Mouse (Mus musculus) midbrain, embryonic 14.5 days (tissue): ENCODE measurements around the gene Gm49027. TPM values are rescaled to one million over a fixed set of nuclear protein-coding genes. Genes with fewer than 3 reads are reported as not detected.
A peak's percentile ranks its signal among the peaks of the same experiment; 100 is the strongest.

Source experiments
- ATAC-seq: fragments of 200-750 bp; cut with Nextera tagmentation; 2 replicates; pipeline ENCODE4 v1.8.0; 2017; ENCODE audit warnings: moderate number of reproducible peaks, moderate library complexity; ENCODE audit not compliant: low FRiP score, low TSS enrichment
- DNase-seq: peaks from one replicate; pipeline ENCODE4 v3.0.0-alpha.2; 2015
- H3K27ac ChIP-seq: fragments of 300-500 bp; sonication (generic); replicated peaks from 2 replicates; pipeline ENCODE4 v1.5.1; 2014; ENCODE audit warnings: mild to moderate bottlenecking, low read depth, low read length, moderate library complexity
- H3K27me3 ChIP-seq: fragments of 300-500 bp; sonication (generic); 2 replicates; pipeline ENCODE4 v1.6.1; 2014; ENCODE audit warnings: low read length, control low read depth, mixed read lengths; ENCODE audit not compliant: control insufficient read depth, insufficient read depth
- H3K36me3 ChIP-seq: fragments of 300-500 bp; sonication (generic); 2 replicates; pipeline ENCODE4 v1.6.1; 2014; ENCODE audit warnings: low read length, control low read depth; ENCODE audit not compliant: control insufficient read depth, insufficient read depth
- H3K4me1 ChIP-seq: fragments of 300-500 bp; sonication (generic); 2 replicates; pipeline ENCODE4 v1.6.1; 2014; ENCODE audit warnings: mild to moderate bottlenecking, antibody characterized with exemption, low read length, control low read depth; ENCODE audit not compliant: control insufficient read depth, insufficient read depth
- H3K4me2 ChIP-seq: fragments of 300-500 bp; sonication (generic); 2 replicates; pipeline ENCODE4 v1.6.1; 2014; ENCODE audit warnings: mild to moderate bottlenecking, low read length, moderate library complexity
- H3K4me3 ChIP-seq: fragments of 300-500 bp; sonication (generic); replicated peaks from 2 replicates; pipeline ENCODE4 v1.5.1; 2014; ENCODE audit warnings: low read depth, low read length
- H3K9ac ChIP-seq: fragments of 300-500 bp; sonication (generic); replicated peaks from 2 replicates; pipeline ENCODE4 v1.6.1; 2014; ENCODE audit warnings: mild to moderate bottlenecking, low read length, moderate library complexity
- H3K9me3 ChIP-seq: fragments of 300-500 bp; sonication (generic); 2 replicates; pipeline ENCODE4 v1.6.1; 2016; ENCODE audit warnings: low read length, control low read depth, mixed read lengths; ENCODE audit not compliant: control insufficient read depth
- WGBS: fragments of 180-500 bp; shearing (Covaris S2); extraction: QIAGEN DNeasy Blood & Tissue Kit; methylation state at CpG from one replicate; pipeline ENCODE4 v1.1.7; 2014; 5-methylcytosine and 5-hydroxymethylcytosine counted together
- polyA plus RNA-seq: library from polyadenylated mRNA; unstranded; fragments of >200 nt; fragmentation: Nextera tagmentation; extraction: Ambion mirVana; gene quantifications from 2 replicates; pipeline ENCODE4 v1.2.1, GENCODE M21; 2014

Gene Gm49027
- polyA plus RNA-seq: 1.1 and 1.3 TPM in 2 replicates

- Histone ChIP-seq H3K27me3 (no peaks in the 10 kb centered on the region), H3K4me2 (peak within 1 kb of the TSS; percentile 94), H3K36me3 (peaks cover 33% of the 10 kb centered on the region), H3K9me3 (no peaks in the 10 kb centered on the region), H3K9ac (peak within 1 kb of the TSS; percentile 51), H3K4me1 (peaks cover 7% of the 10 kb centered on the region; the same call in 1 of the 2 replicates), H3K27ac (peak within 1 kb of the TSS; percentile 83), H3K4me3 (peak within 1 kb of the TSS; percentile 97)
- ATAC-seq (no peak), DNase-seq (no peak)
- 85% methylated on average over 7 of the region's 7 CpGs for WGBS
Measured at GRCm38 (mm10) chr5:123525281-123525680, at the start of gene Gm49027. Gene Gm49027, minus strand, starts transcription at chr5:123525488.

- no peak for DNase-seq
- Histone ChIP-seq H3K9ac (no peak overlapping the region), H3K27ac (no peak overlapping the region), H3K27me3 (no peaks in the 10 kb centered on the region), H3K4me2 (peak overlapping the region; percentile 86), H3K9me3 (no peaks in the 10 kb centered on the region), H3K36me3 (peaks cover 39% of the 10 kb centered on the region), H3K4me1 (peaks cover 5% of the 10 kb centered on the region; the same call in 1 of the 2 replicates), H3K4me3 (peak overlapping the region; percentile 98)
- WGBS: 63% methylated on average over 8 of the region's 8 CpGs
- ATAC-seq: 0 out of 2 replicates have a peak, but pooled peaks have one; percentile 24
Measured at GRCm38 (mm10) chr5:123573362-123573761, 48.1 kb upstream of the Gm49027 start.

- DNase-seq (peak; percentile 100), ATAC-seq (peak; percentile 92)
- Histone ChIP-seq H3K9me3 (no peaks in the 10 kb centered on the region), H3K4me3 (peak within 1 kb of the TSS; percentile 98), H3K27ac (peak within 1 kb of the TSS; percentile 84), H3K36me3 (peaks cover 38% of the 10 kb centered on the region), H3K4me1 (peaks cover 5% of the 10 kb centered on the region; the same call in 1 of the 2 replicates), H3K4me2 (peak within 1 kb of the TSS; percentile 86), H3K9ac (peak within 1 kb of the TSS; percentile 80), H3K27me3 (no peaks in the 10 kb centered on the region)
- under 1% methylated on average over 54 of the region's 54 CpGs for WGBS
Measured at GRCm38 (mm10) chr5:123572357-123573186, 47.3 kb upstream of the Gm49027 start, which contains the start of gene Vps33a. Gene Vps33a, minus strand, starts transcription at chr5:123573038.

- H3K27ac ChIP-seq: no peak overlapping the region
- H3K36me3 ChIP-seq: peaks cover 94% of the 10 kb centered on the region
- H3K9ac ChIP-seq: no peak overlapping the region
- DNase-seq (no peak), ATAC-seq (no peak)
- H3K9me3 ChIP-seq: no peaks in the 10 kb centered on the region
- WGBS: 95% methylated on average over 11 of the region's 11 CpGs
- no peaks in the 10 kb centered on the region for H3K4me1 ChIP-seq
- H3K4me2 ChIP-seq: no peak overlapping the region
- H3K27me3 ChIP-seq: no peaks in the 10 kb centered on the region
- no peak overlapping the region for H3K4me3 ChIP-seq
Measured at GRCm38 (mm10) chr5:123561128-123561527, 35.8 kb upstream of the Gm49027 start.

GRCm38 (mm10) chr5:123559588-123559987 is 34.3 kb upstream of the Gm49027 start:
- Histone ChIP-seq H3K4me1 (no peaks in the 10 kb centered on the region), H3K27ac (no peak overlapping the region), H3K36me3 (peaks cover 92% of the 10 kb centered on the region), H3K4me2 (no peak overlapping the region), H3K27me3 (no peaks in the 10 kb centered on the region), H3K9me3 (no peaks in the 10 kb centered on the region), H3K4me3 (no peak overlapping the region), H3K9ac (no peak overlapping the region)
- DNase-seq (no peak), ATAC-seq (no peak)
- WGBS: 95% methylated on average over 8 of the region's 8 CpGs

GRCm38 (mm10) chr5:123556451-123556850 is 31.2 kb upstream of the Gm49027 start:
- DNase-seq (peak; percentile 30), ATAC-seq (no peak)
- Histone ChIP-seq H3K27me3 (no peaks in the 10 kb centered on the region), H3K9me3 (no peaks in the 10 kb centered on the region), H3K36me3 (peaks cover 64% of the 10 kb centered on the region), H3K4me3 (no peak overlapping the region), H3K9ac (no peak overlapping the region), H3K4me1 (no peaks in the 10 kb centered on the region), H3K27ac (no peak overlapping the region), H3K4me2 (no peak overlapping the region)
- 80% methylated on average over 2 of the region's 2 CpGs for WGBS

- Histone ChIP-seq H3K36me3 (peaks cover 58% of the 10 kb centered on the region), H3K27ac (no peak overlapping the region), H3K4me3 (no peak overlapping the region), H3K4me2 (no peak overlapping the region), H3K9me3 (no peaks in the 10 kb centered on the region), H3K27me3 (no peaks in the 10 kb centered on the region), H3K4me1 (no peaks in the 10 kb centered on the region), H3K9ac (no peak overlapping the region)
- no peak for ATAC-seq
- WGBS: 89% methylated on average over 7 of the region's 7 CpGs
- no peak for DNase-seq
Measured at GRCm38 (mm10) chr5:123555693-123556092, 30.4 kb upstream of the Gm49027 start.

GRCm38 (mm10) chr5:123533801-123534200 is 8.5 kb upstream of the Gm49027 start:
- no peaks in the 10 kb centered on the region for H3K4me1 ChIP-seq
- no peak overlapping the region for H3K4me3 ChIP-seq
- H3K27me3 ChIP-seq: no peaks in the 10 kb centered on the region
- H3K36me3 ChIP-seq: peaks cover 86% of the 10 kb centered on the region
- no peaks in the 10 kb centered on the region for H3K9me3 ChIP-seq
- ATAC-seq (no peak), DNase-seq (no peak)
- H3K9ac ChIP-seq: no peak overlapping the region
- H3K27ac ChIP-seq: no peak overlapping the region
- 96% methylated on average over 10 of the region's 10 CpGs for WGBS
- no peak overlapping the region for H3K4me2 ChIP-seq

GRCm38 (mm10) chr5:123530056-123530455 is 4.8 kb upstream of the Gm49027 start:
- Histone ChIP-seq H3K36me3 (peaks cover 79% of the 10 kb centered on the region), H3K27me3 (no peaks in the 10 kb centered on the region), H3K4me1 (no peaks in the 10 kb centered on the region), H3K4me2 (no peak overlapping the region), H3K27ac (no peak overlapping the region), H3K9ac (no peak overlapping the region), H3K4me3 (no peak overlapping the region), H3K9me3 (no peaks in the 10 kb centered on the region)
- 92% methylated on average over 8 of the region's 8 CpGs for WGBS
- DNase-seq (no peak), ATAC-seq (no peak)
